Mouse (Mus musculus): Measurements from ENCODE around the gene Capn1. TPM values are rescaled to one million over a fixed set of nuclear protein-coding genes. Genes with fewer than 3 reads are reported as not detected.
"Not testable (repeated sequence)": the region's sequence is repeated elsewhere in the genome, so short reads cannot be mapped to it uniquely, and the experiment has no call there.

Capn1 gene
- 10 to 100 TPM; 41.9 to 48.2 (median 44.7) TPM for polyA plus RNA-seq (2017; shearing (Covaris generic))

GRCm38 (mm10) chr19:6015511-6016315 is at the start of gene Capn1:
Gene Capn1, minus strand, starts transcription at chr19:6015897.
- peak; percentile 76 for ATAC-seq

GRCm38 (mm10) chr19:6063081-6063480 is 47.4 kb upstream of the Capn1 start:
- no peak for ATAC-seq

GRCm38 (mm10) chr19:6062418-6062817 is 46.7 kb upstream of the Capn1 start:
- no peak for ATAC-seq

GRCm38 (mm10) chr19:6061641-6062302 is 46.1 kb upstream of the Capn1 start:
- peak; percentile 29 for ATAC-seq

- ATAC-seq: peak; percentile 84
Observed at GRCm38 (mm10) chr19:6061021-6061533, 45.4 kb upstream of the Capn1 start, which contains the start of gene Znhit2. Gene Znhit2, plus strand, starts transcription at chr19:6061192.

- no peak for ATAC-seq
Observed at GRCm38 (mm10) chr19:6058966-6059365, 43.3 kb upstream of the Capn1 start.

GRCm38 (mm10) chr19:6058513-6058912 is 42.8 kb upstream of the Capn1 start:
- no peak for ATAC-seq

DNA sequence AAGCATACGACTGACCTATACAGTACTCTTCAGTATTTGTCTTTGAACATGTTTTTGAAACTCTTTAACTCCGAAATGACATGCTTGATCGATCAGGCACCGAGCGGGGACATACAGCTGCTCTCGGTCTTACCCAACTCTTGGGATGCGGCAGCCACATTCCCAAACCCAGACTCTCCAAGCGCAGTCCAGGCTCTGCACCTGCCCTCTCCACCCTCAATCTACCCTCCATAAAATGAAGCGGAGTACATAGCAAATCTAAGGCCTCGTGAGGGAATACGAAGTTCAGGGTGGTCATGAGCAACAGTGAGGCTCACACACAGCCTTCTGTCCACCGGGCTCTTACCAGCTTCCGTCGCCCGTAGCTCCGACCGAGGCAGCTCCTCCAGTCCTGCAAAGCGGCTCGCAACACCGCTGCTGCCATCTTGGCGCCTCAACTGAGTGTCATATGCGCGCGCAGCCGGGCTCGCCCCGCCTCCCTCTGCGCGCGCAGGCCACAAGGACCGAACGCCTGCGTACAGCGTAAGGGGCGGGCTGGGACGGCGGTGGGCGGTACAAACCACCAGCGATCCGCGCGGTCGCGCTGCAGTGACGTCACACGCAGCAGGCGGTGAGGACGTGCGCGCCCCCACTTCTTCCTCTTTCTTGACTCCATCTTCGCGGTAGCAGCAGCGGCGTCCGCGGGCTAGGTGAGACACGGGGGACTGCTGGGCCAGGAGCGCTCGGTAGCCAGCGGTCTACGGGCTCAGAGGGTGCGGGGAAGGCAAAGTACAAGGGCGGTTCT is 41.8 kb upstream of the Capn1 start, which contains the start of the genes Mrpl49 and Fau:
Gene Mrpl49 (minus strand): TSS at position 473 of the 784 bp plus-strand sequence.
Gene Fau (plus strand): TSS at position 532 of the 784 bp plus-strand sequence.
- ATAC-seq: peak; percentile 71

DNA sequence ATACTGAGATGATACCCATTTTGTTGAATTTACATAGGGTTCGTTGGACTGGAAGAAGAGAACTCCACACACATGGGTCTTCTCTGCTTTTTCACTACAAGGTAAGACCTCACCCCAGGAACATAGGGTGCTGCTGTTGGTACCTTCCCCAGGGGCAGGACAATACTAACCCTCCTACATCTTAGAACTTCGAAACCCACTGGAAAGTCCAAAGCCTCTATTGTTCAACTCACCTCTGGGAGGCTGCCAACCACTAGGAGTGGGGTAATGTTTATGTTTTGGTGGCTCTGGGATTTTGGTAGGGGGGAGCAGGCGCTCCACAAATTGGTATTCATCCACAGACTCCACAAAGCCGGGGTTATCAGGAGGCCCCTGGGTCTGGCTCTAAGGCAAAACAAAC is 41.0 kb upstream of the Capn1 start:
- ATAC-seq: no peak

DNA sequence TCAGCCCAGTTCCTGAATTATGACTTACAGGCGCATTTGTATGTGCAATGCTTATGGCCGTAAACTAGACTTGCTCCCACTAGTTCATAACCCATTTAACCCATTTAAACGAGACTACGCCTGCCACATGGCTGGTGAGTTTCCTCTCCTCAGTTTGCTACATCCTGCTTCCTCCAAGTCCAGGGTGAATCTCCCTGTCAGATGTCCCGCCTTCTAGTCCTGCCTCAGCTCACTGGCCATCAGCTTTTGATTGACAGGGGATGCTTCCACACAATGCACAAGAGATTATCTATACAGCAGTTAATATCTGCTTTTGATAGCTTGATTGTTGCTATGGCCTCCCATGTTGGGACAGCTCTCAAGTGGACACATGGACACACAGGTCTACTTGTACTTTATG is 38.6 kb upstream of the Capn1 start:
- no peak for ATAC-seq

DNA sequence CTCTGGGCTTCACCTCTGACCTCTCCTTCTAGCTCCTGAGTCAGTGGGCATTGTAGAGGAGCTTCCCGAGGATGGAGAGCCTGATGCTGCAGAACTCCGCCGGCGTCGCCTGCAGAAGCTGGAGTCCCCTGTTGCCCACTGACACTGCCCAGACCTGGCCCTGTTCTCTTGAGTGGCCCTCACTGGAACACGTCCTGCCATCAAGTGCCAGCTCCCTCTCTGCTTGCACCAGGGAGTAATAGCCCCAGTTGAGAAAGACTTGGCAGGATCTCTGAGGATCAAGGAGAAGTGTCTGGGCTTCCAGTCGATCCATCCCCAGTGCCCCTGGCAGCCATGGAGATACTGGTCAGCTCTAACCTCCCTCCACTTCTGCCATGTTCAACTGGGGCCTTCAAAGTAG is 36.8 kb upstream of the Capn1 start:
- ATAC-seq: no peak

DNA sequence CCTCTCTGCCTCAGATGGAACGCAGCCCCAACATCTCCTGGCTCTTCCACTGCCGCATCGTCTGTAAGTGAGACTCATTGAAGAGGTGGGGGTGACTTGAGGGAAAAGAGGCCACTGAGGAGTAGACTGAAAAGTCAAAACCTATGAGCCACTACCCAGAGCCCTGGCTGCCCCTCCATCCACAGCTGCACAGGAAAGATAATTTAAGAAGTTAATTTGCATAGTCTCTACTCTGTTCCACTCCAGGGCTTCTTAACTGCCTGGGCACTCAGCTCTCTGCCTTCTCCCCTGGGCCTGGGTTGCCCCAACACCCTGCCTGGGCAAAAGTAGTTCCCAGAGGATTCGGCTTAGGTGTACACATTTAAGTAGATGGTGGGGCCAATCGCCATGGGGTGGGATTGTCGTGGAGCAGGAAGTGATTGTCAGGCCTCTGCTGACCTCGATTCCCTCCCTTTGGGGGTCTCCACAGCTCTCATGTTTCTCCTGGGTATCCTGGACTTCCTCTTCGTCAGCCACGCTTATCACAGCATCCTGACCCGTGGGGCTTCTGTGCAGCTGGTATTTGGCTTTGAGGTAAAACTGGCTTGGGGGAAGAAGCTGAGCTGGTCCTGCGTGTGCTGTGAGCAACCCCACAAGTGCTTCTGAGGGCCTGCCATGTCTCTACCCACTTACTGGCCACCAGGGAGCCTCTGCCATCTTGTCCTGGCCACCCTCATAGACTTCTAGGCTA is 33.1 kb upstream of the Capn1 start:
- ATAC-seq: no peak

GRCm38 (mm10) chr19:6047899-6048166 is 32.1 kb upstream of the Capn1 start:
- no peak for ATAC-seq

DNA sequence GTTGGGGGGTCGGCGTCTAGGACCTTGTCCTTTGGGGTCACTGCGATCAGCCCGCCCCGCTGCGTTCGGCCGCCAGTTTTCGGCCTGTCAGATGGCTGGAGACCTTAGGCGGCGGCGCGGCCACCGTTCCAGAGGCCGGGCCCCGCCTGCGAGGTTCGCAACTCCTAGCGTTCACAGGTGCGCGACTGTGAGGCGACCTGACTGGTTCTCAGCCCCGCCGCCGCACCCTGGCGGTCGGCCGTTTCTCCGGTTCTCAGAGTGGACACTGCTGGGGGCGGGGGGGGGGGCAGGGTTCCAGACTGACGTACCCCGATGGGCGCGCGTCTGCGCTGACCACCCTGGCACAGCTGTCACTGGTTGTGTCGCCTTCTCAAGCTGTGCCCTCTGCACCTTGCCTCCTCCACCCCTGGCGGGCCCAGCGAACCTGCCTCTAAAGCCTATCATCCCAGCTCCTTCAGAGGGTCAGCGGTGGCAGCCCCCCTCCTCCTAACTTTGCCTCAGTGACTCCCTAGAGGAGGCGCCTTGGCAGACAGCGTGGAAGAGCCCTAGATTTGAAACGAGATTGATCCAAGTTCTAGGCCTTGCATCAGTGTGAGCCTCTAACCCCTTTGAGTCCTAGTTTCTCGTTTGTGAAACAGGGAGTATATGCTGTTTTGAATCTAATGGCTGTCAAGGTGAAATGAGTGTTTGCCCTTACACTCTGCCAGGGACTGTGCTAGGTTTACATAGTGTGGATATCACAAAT is 31.6 kb upstream of the Capn1 start:
- no peak for ATAC-seq

DNA sequence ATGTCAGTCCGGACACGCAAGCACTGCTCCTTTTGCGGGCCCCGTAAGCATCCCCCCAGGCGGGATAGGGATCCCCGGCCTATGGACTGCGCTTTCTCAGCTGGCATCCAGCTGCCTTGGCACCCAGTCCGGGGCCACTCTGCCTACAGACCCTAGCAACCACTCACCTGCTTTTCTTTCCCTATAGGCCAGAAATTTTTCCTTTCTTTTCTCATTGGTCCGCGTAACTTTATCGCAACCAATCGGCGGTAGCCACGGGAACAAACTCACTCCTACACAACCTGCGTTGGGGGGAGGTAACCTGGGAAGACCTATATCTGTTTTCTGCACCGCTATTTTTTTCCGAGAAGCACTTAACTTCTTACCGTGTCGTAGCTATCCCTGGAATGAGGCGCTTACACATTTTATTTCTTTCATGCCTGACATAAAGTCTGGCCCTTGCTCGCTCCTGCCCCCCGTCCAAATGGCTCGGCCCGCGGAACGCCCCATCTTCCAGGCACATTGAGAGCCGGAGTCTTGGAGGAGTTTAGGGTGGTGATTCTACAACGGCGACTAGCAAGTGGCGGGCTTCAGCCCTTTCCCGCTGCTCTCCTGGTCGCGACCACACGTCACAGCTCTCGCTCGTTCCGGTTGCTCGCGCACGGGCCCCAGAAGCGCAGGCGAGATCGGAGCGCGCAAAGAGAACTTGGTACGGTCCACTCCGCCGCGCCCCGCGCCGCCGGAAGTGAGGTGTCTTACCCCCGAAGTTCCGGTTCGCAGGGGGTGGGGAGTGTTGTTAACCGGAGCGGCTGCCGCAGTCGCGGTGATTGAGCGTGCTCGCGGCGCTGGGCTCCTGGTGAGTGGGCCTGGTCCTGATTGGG is 30.8 kb upstream of the Capn1 start, which contains the start of gene Syvn1:
Gene Syvn1 (plus strand): TSS at position 283 of the 860 bp plus-strand sequence.
- ATAC-seq: peak; percentile 90

- ATAC-seq: peak; percentile 34
Observed at GRCm38 (mm10) chr19:6045366-6046293, 29.9 kb upstream of the Capn1 start.

- not testable (repeated sequence) for ATAC-seq
Observed at GRCm38 (mm10) chr19:6044102-6044501, 28.4 kb upstream of the Capn1 start.

GRCm38 (mm10) chr19:6042293-6042692 is 26.6 kb upstream of the Capn1 start:
- no peak for ATAC-seq

DNA sequence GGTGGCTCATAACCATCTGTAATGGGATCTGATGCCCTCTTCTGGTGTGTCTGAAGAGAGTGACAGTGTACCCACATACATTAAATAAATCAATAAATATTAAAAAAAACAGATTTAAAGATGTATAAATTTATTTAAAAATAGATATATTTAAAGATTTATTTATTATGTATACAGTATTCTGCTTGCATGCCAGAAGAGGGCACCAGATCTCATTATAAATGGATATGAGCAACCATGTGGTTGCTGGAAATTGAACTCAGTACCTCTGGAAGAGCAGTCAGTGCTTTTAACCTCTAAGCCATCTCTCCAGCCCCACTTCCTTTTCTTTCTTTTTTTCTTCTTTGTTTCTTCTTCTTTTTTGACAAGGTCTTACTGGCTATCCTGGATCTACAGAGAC is 24.3 kb upstream of the Capn1 start:
- ATAC-seq: no peak
